Mouse (Mus musculus): ENCODE results near the gene 2200002D01Rik. TPM values are rescaled to one million over a fixed set of nuclear protein-coding genes. Genes with fewer than 3 reads are reported as not detected.
A peak's percentile ranks its signal among the peaks of the same experiment; 100 is the strongest.

The 2200002D01Rik gene
- polyA plus RNA-seq, 1 experiment from 2014 or later, result 3.1 TPM

DNA sequence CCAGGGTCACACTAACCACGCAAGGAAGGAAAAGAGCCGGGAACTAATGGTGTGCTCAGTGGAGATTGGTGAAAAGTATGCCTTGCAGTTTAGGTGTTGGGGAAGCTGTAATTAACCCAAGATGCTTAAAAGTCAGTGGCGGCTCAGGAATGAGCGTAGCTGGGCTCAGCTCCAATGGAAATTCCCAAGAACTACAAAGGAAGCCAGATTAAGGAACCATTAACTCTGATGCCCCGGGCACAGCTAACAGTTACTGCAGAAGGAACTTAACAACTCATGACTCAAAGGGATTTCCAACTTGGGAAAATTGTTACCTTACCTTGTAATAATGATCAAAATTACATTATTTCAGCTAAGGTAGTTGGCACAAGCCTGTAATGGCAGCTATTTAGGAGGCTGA lies 28.4 kb upstream of the 2200002D01Rik start:
- 66% methylated on average over 5 of the region's 5 CpGs for WGBS (ENCODE audit: insufficient replicate concordance)
- H3K4me2 ChIP-seq, result no peak overlapping the region
- no peak for DNase-seq

GRCm38 (mm10) chr7:29271687-29272465 lies 23.6 kb upstream of the 2200002D01Rik start:
- no peaks in the 10 kb centered on the region for H3K4me1 ChIP-seq (replicated peaks)
- no peak overlapping the region for H3K27ac ChIP-seq
- no peaks in the 10 kb centered on the region for H3K9me3 ChIP-seq (replicated peaks)
- 64% methylated on average over 8 of the region's 8 CpGs for WGBS (ENCODE audit: insufficient replicate concordance)
- no peak for ATAC-seq (ENCODE audit: low read depth)
- no peaks in the 10 kb centered on the region for H3K27me3 ChIP-seq
- no peak overlapping the region for H3K9ac ChIP-seq
- H3K4me2 ChIP-seq, result no peak overlapping the region
- DNase-seq, result no peak
- H3K36me3 ChIP-seq, result no peaks in the 10 kb centered on the region
- H3K4me3 ChIP-seq (replicated peaks), result no peak overlapping the region

More for the DNA sequence above, 28.4 kb upstream of the 2200002D01Rik start:
- no peak overlapping the region for H3K4me3 ChIP-seq (replicated peaks)
- peaks cover 14% of the 10 kb centered on the region for H3K4me1 ChIP-seq (replicated peaks)
- H3K9ac ChIP-seq, result no peak overlapping the region
- no peak for ATAC-seq (ENCODE audit: low read depth)
- peaks cover 16% of the 10 kb centered on the region for H3K27me3 ChIP-seq
- H3K36me3 ChIP-seq, result no peaks in the 10 kb centered on the region
- no peak overlapping the region for H3K27ac ChIP-seq
- no peaks in the 10 kb centered on the region for H3K9me3 ChIP-seq (replicated peaks)

DNA sequence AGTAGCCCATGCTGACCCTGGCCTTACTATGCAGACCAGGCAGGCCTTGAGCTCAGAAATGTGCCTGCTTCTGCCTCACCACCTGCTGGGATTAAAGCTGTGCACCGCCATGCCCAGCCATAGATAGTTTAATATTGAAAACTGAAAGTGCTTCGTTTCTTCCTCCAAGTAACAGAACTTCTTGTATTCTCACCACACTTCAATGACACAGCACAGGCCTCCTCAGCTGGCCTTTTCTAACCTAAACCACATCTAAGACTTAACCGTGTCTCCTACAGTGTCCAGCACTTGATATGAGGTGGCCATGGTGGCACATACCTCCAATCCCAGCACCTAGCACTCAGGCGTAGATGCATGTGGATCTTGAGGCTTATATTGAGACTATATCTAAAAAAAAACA lies 22.2 kb upstream of the 2200002D01Rik start:
- ATAC-seq (ENCODE audit: low read depth), result no peak
- no peak overlapping the region for H3K4me2 ChIP-seq
- no peaks in the 10 kb centered on the region for H3K9me3 ChIP-seq (replicated peaks)
- no peaks in the 10 kb centered on the region for H3K36me3 ChIP-seq
- no peak overlapping the region for H3K4me3 ChIP-seq (replicated peaks)
- WGBS (ENCODE audit: insufficient replicate concordance), result 66% methylated on average over 4 of the region's 4 CpGs
- no peak overlapping the region for H3K27ac ChIP-seq
- H3K27me3 ChIP-seq, result no peaks in the 10 kb centered on the region
- H3K4me1 ChIP-seq (replicated peaks), result no peaks in the 10 kb centered on the region
- DNase-seq, result no peak
- no peak overlapping the region for H3K9ac ChIP-seq

- H3K4me1 ChIP-seq (replicated peaks), result no peaks in the 10 kb centered on the region
- no peak overlapping the region for H3K9ac ChIP-seq
- ATAC-seq (ENCODE audit: low read depth) (no peak), DNase-seq (no peak)
- no peak overlapping the region for H3K4me2 ChIP-seq
- no peaks in the 10 kb centered on the region for H3K36me3 ChIP-seq
- H3K9me3 ChIP-seq (replicated peaks), result no peaks in the 10 kb centered on the region
- 55% methylated on average over 4 of the region's 4 CpGs for WGBS (ENCODE audit: insufficient replicate concordance)
- H3K4me3 ChIP-seq (replicated peaks), result no peak overlapping the region
- no peaks in the 10 kb centered on the region for H3K27me3 ChIP-seq
- H3K27ac ChIP-seq, result no peak overlapping the region
Observed at GRCm38 (mm10) chr7:29266931-29267330, 18.7 kb upstream of the 2200002D01Rik start.

DNA sequence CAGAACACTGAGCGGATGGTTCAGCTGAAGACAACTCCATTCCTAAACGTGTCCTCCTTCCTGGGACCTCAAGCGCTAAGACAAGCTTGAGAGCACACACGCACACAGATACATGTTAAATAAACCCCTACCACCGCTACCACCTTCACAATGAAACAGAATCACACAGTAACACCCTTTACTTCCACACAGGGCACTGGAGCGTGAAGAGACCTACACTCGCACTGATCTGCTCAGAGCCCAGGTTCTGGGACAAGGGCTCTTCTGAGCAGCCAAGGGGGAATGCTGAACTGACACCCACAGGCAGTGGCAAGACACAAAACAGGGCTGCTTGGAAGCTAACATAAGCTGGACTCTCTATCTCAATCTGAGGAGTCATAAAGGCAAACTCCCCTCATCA lies 17.4 kb upstream of the 2200002D01Rik start:
- DNase-seq (no peak), ATAC-seq (ENCODE audit: low read depth) (no peak)
- no peaks in the 10 kb centered on the region for H3K9me3 ChIP-seq (replicated peaks)
- no peak overlapping the region for H3K27ac ChIP-seq
- WGBS (ENCODE audit: insufficient replicate concordance), result 73% methylated on average over 7 of the region's 7 CpGs
- H3K27me3 ChIP-seq, result no peaks in the 10 kb centered on the region
- no peaks in the 10 kb centered on the region for H3K4me1 ChIP-seq (replicated peaks)
- no peaks in the 10 kb centered on the region for H3K36me3 ChIP-seq
- no peak overlapping the region for H3K9ac ChIP-seq
- no peak overlapping the region for H3K4me3 ChIP-seq (replicated peaks)
- no peak overlapping the region for H3K4me2 ChIP-seq

DNA sequence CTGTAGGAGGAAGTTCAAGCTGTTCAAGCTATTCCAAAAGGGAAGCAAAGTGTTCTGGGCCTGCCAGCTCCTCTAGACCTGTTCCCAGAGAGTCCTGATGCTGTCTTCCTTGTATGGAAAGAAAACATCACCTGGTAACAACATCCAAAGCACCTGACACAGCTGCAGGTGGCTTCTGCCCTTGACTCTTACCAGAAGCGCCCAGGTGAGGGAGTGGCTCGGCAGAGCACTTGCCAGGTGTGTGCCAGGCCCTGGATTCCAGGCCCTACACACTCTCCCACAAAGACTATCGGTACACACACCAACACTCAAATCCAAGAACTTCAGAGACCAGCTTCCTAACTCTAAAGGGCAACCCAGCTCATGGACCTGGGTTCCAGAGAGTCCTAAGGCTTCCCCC lies 15.6 kb upstream of the 2200002D01Rik start:
- H3K4me2 ChIP-seq, result no peak overlapping the region
- no peaks in the 10 kb centered on the region for H3K4me1 ChIP-seq (replicated peaks)
- no peaks in the 10 kb centered on the region for H3K27me3 ChIP-seq
- DNase-seq (no peak), ATAC-seq (ENCODE audit: low read depth) (no peak)
- no peaks in the 10 kb centered on the region for H3K9me3 ChIP-seq (replicated peaks)
- WGBS (ENCODE audit: insufficient replicate concordance), result 86% methylated on average over 3 of the region's 3 CpGs
- H3K36me3 ChIP-seq, result no peaks in the 10 kb centered on the region
- no peak overlapping the region for H3K4me3 ChIP-seq (replicated peaks)
- no peak overlapping the region for H3K27ac ChIP-seq
- H3K9ac ChIP-seq, result no peak overlapping the region

GRCm38 (mm10) chr7:29262151-29262550 lies 13.9 kb upstream of the 2200002D01Rik start:
- no peak for ATAC-seq (ENCODE audit: low read depth)
- Histone ChIP-seq H3K9ac (no peak overlapping the region), H3K27me3 (no peaks in the 10 kb centered on the region), H3K9me3 (replicated peaks) (no peaks in the 10 kb centered on the region), H3K4me2 (no peak overlapping the region), H3K27ac (no peak overlapping the region), H3K36me3 (peaks cover 4% of the 10 kb centered on the region; the same call in 1 of the 2 replicates), H3K4me3 (replicated peaks) (no peak overlapping the region), H3K4me1 (replicated peaks) (no peaks in the 10 kb centered on the region)
- WGBS (ENCODE audit: insufficient replicate concordance), result 59% methylated on average over 6 of the region's 6 CpGs
- no peak for DNase-seq

DNA sequence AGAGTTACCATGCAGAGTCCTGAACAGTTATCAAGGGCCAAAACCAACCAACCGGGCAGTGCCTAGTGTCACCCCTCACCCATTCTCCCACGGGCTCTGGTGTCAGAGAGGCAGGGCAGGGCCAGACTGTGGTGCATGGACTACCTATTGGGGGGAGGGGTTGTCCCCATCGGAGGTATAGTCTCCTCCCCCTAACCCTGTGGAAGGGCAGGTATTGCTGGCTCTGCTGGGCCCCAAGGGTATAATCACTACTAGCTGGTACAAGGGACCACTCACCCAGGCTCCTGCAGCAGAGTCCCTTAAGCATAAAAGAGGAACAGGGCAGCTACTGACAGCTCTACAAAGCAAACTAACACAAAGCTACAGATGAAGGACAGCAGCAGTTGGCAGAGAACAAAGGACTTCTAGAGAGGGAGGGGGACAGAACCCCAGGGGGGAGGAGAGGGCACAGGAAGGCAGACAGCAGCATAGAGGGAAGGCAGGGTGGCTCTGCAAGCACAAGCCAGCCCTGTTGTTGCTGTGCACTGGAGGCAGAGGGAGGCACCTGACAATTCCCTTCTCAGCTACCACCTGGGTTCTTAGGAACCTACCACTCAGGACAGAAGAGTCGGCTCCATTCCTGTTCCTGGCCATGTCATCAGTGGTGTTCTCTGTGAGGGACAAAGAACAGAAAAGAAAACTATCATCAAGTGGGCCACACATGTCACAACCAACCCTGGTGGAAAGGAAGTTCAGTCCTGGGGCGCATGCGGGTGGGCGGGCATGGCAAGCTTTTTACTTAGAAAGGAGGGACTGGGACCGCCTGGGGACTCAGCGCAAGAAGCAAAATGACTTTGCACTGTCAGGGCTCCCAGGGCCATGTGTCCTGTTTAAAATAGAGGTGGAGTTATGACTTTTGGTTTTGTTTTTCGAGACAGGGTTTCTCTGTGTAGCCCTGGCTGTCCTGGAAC lies 11.8 kb upstream of the 2200002D01Rik start:
- DNase-seq (no peak), ATAC-seq (ENCODE audit: low read depth) (no peak)
- 76% methylated on average over 10 of the region's 10 CpGs for WGBS (ENCODE audit: insufficient replicate concordance)
- peaks cover 4% of the 10 kb centered on the region; the same call in 1 of the 2 replicates for H3K36me3 ChIP-seq
- no peak overlapping the region for H3K9ac ChIP-seq
- no peaks in the 10 kb centered on the region for H3K4me1 ChIP-seq (replicated peaks)
- H3K4me3 ChIP-seq (replicated peaks), result no peak overlapping the region
- H3K27ac ChIP-seq, result no peak overlapping the region
- no peak overlapping the region for H3K4me2 ChIP-seq
- H3K9me3 ChIP-seq (replicated peaks), result no peaks in the 10 kb centered on the region
- no peaks in the 10 kb centered on the region for H3K27me3 ChIP-seq

GRCm38 (mm10) chr7:29257368-29257767 lies 9.1 kb upstream of the 2200002D01Rik start:
- H3K9ac ChIP-seq, result no peak overlapping the region
- ATAC-seq (ENCODE audit: low read depth) (no peak), DNase-seq (no peak)
- H3K4me2 ChIP-seq, result no peak overlapping the region
- peaks cover 4% of the 10 kb centered on the region; the same call in 1 of the 2 replicates for H3K36me3 ChIP-seq
- H3K27ac ChIP-seq, result no peak overlapping the region
- H3K9me3 ChIP-seq (replicated peaks), result no peaks in the 10 kb centered on the region
- no peaks in the 10 kb centered on the region for H3K27me3 ChIP-seq
- H3K4me3 ChIP-seq (replicated peaks), result no peak overlapping the region
- peaks cover 22% of the 10 kb centered on the region for H3K4me1 ChIP-seq (replicated peaks)
- 71% methylated on average over 1 of the region's 1 CpGs for WGBS (ENCODE audit: insufficient replicate concordance)

- Histone ChIP-seq H3K27me3 (no peaks in the 10 kb centered on the region), H3K4me2 (no peak overlapping the region), H3K27ac (no peak overlapping the region), H3K4me1 (replicated peaks) (peaks cover 30% of the 10 kb centered on the region), H3K9me3 (replicated peaks) (no peaks in the 10 kb centered on the region), H3K9ac (no peak overlapping the region), H3K4me3 (replicated peaks) (no peak overlapping the region), H3K36me3 (peaks cover 4% of the 10 kb centered on the region; the same call in 1 of the 2 replicates)
- ATAC-seq (ENCODE audit: low read depth) (no peak), DNase-seq (no peak)
- 56% methylated on average over 4 of the region's 4 CpGs for WGBS (ENCODE audit: insufficient replicate concordance)
Observed at GRCm38 (mm10) chr7:29255875-29256274, 7.6 kb upstream of the 2200002D01Rik start.

DNA sequence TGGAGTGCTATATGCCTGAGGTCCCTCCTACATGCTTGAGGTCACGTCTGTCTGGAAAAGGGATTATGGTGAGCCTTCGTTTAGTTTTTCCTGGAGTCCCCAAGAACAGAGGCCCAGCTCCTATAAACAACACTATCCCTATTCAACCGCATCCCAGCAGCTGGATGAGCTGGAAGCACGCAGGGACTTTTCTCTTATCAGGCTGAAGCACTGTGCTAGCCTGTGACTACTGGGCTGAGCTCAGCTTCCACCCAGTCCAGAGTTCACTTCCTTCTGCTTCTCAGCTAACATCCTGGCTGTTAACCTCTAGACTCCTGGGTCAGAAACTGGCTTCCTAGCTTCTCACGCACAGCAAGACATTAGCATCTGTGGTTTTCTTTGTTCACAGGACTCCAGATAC lies 5.6 kb upstream of the 2200002D01Rik start:
- peaks cover 4% of the 10 kb centered on the region; the same call in 1 of the 2 replicates for H3K36me3 ChIP-seq
- no peaks in the 10 kb centered on the region for H3K9me3 ChIP-seq (replicated peaks)
- WGBS (ENCODE audit: insufficient replicate concordance), result 22% methylated on average over 5 of the region's 5 CpGs
- peaks cover 32% of the 10 kb centered on the region for H3K4me1 ChIP-seq (replicated peaks)
- H3K4me3 ChIP-seq (replicated peaks), result no peak overlapping the region
- 0 out of 2 replicates have a peak overlapping the region, but pooled peaks have one; percentile 1 for H3K27ac ChIP-seq
- H3K27me3 ChIP-seq, result no peaks in the 10 kb centered on the region
- peak; percentile 63 for ATAC-seq (ENCODE audit: low read depth)
- DNase-seq, result no peak
- H3K4me2 ChIP-seq, result no peak overlapping the region
- H3K9ac ChIP-seq, result no peak overlapping the region
